Mouse (Mus musculus): ENCODE measurements around the gene Pirb.
A peak's percentile ranks its signal among the peaks of the same experiment; 100 is the strongest.
"Not testable (repeated sequence)": the region's sequence is repeated elsewhere in the genome, so short reads cannot be mapped to it uniquely, and the experiment has no call there.

Gene Pirb

DNA sequence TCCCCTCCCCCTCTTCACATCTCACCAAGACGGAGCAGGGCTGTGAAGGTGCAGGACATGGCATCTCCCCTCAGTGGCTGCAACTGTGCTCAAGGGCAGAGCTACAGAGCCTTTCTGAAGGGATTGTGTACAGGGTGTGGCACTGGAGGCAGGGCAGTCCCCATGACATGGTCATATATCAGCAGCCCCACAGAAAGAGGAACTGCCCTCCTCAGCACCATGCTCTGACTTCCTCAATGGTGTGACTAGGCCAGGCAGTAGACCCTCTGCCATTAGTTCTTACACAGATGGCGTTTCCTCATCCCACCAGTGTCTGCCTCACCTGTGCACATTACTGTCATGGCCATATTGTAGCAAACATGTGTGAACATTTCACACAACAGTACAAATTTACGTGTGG, at the start of gene Pirb:
Pirb (minus strand) TSS at position 124 of the 400 bp plus-strand sequence.
- H3K9me3 ChIP-seq (ENCODE audit: low read length) = not testable (repeated sequence)

GRCm38 (mm10) chr7:3732675-3733074, 12.5 kb upstream of the Pirb start:
- H3K27me3 ChIP-seq (ENCODE audit: insufficient read depth, low read length); H3K36me3 ChIP-seq (ENCODE audit: insufficient read depth, low read length); H3K4me3 ChIP-seq (replicated peaks; ENCODE audit: low read length); H3K9me3 ChIP-seq (ENCODE audit: low read length); H3K4me1 ChIP-seq (replicated peaks; ENCODE audit: low read depth, low read length): not testable (repeated sequence)

More for the DNA sequence above, at the start of gene Pirb:
- not testable (repeated sequence) for H3K36me3 ChIP-seq (ENCODE audit: insufficient read depth, low read length); H3K4me3 ChIP-seq (replicated peaks; ENCODE audit: low read length); H3K4me1 ChIP-seq (replicated peaks; ENCODE audit: low read depth, low read length); H3K27me3 ChIP-seq (ENCODE audit: insufficient read depth, low read length)

GRCm38 (mm10) chr7:3725459-3725858, 5.3 kb upstream of the Pirb start:
- not testable (repeated sequence) for H3K4me1 ChIP-seq (replicated peaks; ENCODE audit: low read depth, low read length); H3K27me3 ChIP-seq (ENCODE audit: insufficient read depth, low read length); H3K4me3 ChIP-seq (replicated peaks; ENCODE audit: low read length); H3K36me3 ChIP-seq (ENCODE audit: insufficient read depth, low read length); H3K9me3 ChIP-seq (ENCODE audit: low read length)

GRCm38 (mm10) chr7:3715249-3715648, 4.9 kb downstream of the Pirb start:
- H3K4me3 ChIP-seq (replicated peaks; ENCODE audit: low read length) = no peak overlapping the region
- H3K9me3 ChIP-seq (ENCODE audit: low read length) = no peaks in the 10 kb centered on the region
- H3K4me1 ChIP-seq (replicated peaks; ENCODE audit: low read depth, low read length) = no peaks in the 10 kb centered on the region
- TF ChIP-seq CTCF (conservative IDR thresholded peaks at IDR 0.05; ENCODE audit: low read length) (no peak), POU5F1 (IDR thresholded peaks at IDR 0.05; ENCODE audit: borderline replicate concordance, low read length) (no peak), NANOG (IDR thresholded peaks at IDR 0.05; ENCODE audit: borderline replicate concordance, low read length) (no peak)
- H3K27me3 ChIP-seq (ENCODE audit: insufficient read depth, low read length) = peaks cover 2% of the 10 kb centered on the region; the same call in 1 of the 2 replicates
- H3K36me3 ChIP-seq (ENCODE audit: insufficient read depth, low read length) = no peaks in the 10 kb centered on the region

GRCm38 (mm10) chr7:3712264-3712942, 7.8 kb downstream of the Pirb start:
- no peaks in the 10 kb centered on the region for H3K9me3 ChIP-seq (ENCODE audit: low read length)
- H3K27me3 ChIP-seq (ENCODE audit: insufficient read depth, low read length) = peaks cover 2% of the 10 kb centered on the region; the same call in 1 of the 2 replicates
- peaks cover 7% of the 10 kb centered on the region for H3K36me3 ChIP-seq (ENCODE audit: insufficient read depth, low read length)
- H3K4me3 ChIP-seq (replicated peaks; ENCODE audit: low read length) = no peak overlapping the region
- no peak for TF ChIP-seq NANOG (IDR thresholded peaks at IDR 0.05; ENCODE audit: borderline replicate concordance, low read length)
- TF ChIP-seq POU5F1 (IDR thresholded peaks at IDR 0.05; ENCODE audit: borderline replicate concordance, low read length) = no peak
- no peak for TF ChIP-seq CTCF (conservative IDR thresholded peaks at IDR 0.05; ENCODE audit: low read length)
- no peaks in the 10 kb centered on the region for H3K4me1 ChIP-seq (replicated peaks; ENCODE audit: low read depth, low read length)

DNA sequence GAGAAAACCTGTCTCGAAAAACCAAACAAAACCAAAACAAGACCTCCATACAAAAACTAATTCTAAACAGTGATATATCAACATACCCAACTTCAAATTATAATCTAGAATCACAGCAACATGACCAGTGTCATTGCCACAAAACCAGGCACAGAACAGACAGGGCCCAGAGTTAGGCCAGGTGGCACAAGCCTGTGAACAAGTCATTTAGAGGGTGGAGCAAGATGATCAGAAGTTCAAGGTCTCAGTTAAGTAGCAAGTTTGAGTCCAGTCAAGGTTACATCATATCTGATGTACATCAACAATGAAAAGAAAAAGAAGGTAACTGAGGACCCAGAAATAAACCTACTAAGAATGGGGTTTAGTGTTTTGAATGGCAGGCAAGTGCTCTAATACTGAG, 11.2 kb downstream of the Pirb start:
- H3K4me3 ChIP-seq (replicated peaks; ENCODE audit: low read length) = no peak overlapping the region
- no peaks in the 10 kb centered on the region for H3K9me3 ChIP-seq (ENCODE audit: low read length)
- peaks cover 39% of the 10 kb centered on the region for H3K36me3 ChIP-seq (ENCODE audit: insufficient read depth, low read length)
- peaks cover 2% of the 10 kb centered on the region; the same call in 1 of the 2 replicates for H3K27me3 ChIP-seq (ENCODE audit: insufficient read depth, low read length)
- TF ChIP-seq CTCF (conservative IDR thresholded peaks at IDR 0.05; ENCODE audit: low read length) = no peak
- no peak for TF ChIP-seq NANOG (IDR thresholded peaks at IDR 0.05; ENCODE audit: borderline replicate concordance, low read length)
- TF ChIP-seq POU5F1 (IDR thresholded peaks at IDR 0.05; ENCODE audit: borderline replicate concordance, low read length) = no peak
- 0 out of 2 replicates have a peak, but pooled peaks cover 8% of the 10 kb centered on the region for H3K4me1 ChIP-seq (replicated peaks; ENCODE audit: low read depth, low read length)

DNA sequence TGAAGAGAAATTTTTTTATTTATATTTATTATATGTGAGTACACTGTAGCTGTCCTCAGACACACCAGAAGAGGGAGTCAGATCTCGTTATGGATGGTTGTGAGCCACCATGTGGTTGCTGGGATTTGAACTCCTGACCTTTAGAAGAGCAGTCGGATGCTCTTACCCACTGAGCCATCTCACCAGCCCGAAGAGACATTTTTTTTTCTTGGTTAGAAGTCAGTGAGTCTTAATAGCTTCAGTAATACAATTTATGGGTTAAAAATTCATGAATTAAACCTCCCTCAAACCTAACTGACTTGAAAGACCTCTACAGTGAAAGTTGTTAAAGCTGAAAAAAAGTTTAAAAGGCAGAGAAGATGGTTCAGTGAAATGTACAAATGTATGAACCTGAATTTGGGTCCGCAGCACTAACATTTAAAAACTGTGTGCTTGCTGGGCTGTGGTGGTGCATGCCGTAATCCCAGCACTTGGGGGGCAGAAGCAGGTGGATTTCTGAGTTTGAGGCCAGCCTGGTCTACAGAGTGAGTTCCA, 11.7 kb downstream of the Pirb start:
- peaks cover 39% of the 10 kb centered on the region for H3K36me3 ChIP-seq (ENCODE audit: insufficient read depth, low read length)
- not testable (repeated sequence) for H3K27me3 ChIP-seq (ENCODE audit: insufficient read depth, low read length); H3K4me3 ChIP-seq (replicated peaks; ENCODE audit: low read length); H3K4me1 ChIP-seq (replicated peaks; ENCODE audit: low read depth, low read length); H3K9me3 ChIP-seq (ENCODE audit: low read length)

GRCm38 (mm10) chr7:3707568-3708413, 12.4 kb downstream of the Pirb start:
- TF ChIP-seq POU5F1 (IDR thresholded peaks at IDR 0.05; ENCODE audit: borderline replicate concordance, low read length) (no peak), CTCF (conservative IDR thresholded peaks at IDR 0.05; ENCODE audit: low read length) (no peak), NANOG (IDR thresholded peaks at IDR 0.05; ENCODE audit: borderline replicate concordance, low read length) (no peak)
- Histone ChIP-seq H3K27me3 (ENCODE audit: insufficient read depth, low read length) (no peaks in the 10 kb centered on the region), H3K4me1 (replicated peaks; ENCODE audit: low read depth, low read length) (peaks cover 15% of the 10 kb centered on the region), H3K4me3 (replicated peaks; ENCODE audit: low read length) (no peak overlapping the region), H3K36me3 (ENCODE audit: insufficient read depth, low read length) (peaks cover 39% of the 10 kb centered on the region), H3K9me3 (ENCODE audit: low read length) (no peaks in the 10 kb centered on the region)

DNA sequence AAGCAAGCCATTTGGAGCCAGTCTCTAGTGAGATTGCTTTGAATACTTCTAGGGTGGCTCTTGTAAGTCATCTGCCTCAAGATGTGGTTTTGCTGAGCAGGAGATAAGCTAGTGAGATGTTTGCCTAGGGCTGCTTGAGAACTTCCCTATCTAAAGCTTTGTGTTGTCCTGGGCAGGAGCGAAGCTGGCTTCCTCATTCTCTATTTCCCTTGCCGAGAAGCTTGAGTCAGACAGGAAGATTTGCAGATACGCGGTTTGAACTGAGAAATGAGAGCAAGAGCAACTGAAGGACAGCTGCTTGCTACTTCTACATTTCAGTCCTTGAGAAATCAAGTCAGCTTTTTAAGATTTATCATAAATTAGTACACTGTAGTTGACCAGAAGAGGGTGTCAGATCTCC, 13.2 kb downstream of the Pirb start:
- Histone ChIP-seq H3K9me3 (ENCODE audit: low read length) (no peaks in the 10 kb centered on the region), H3K27me3 (ENCODE audit: insufficient read depth, low read length) (no peaks in the 10 kb centered on the region), H3K4me3 (replicated peaks; ENCODE audit: low read length) (peak overlapping the region; percentile 96), H3K36me3 (ENCODE audit: insufficient read depth, low read length) (peaks cover 39% of the 10 kb centered on the region), H3K4me1 (replicated peaks; ENCODE audit: low read depth, low read length) (peaks cover 15% of the 10 kb centered on the region)
- TF ChIP-seq NANOG (IDR thresholded peaks at IDR 0.05; ENCODE audit: borderline replicate concordance, low read length) = no peak
- no peak for TF ChIP-seq POU5F1 (IDR thresholded peaks at IDR 0.05; ENCODE audit: borderline replicate concordance, low read length)
- TF ChIP-seq CTCF (conservative IDR thresholded peaks at IDR 0.05; ENCODE audit: low read length) = no peak

Measured in E14TG2a.4 (cell line).